Mouse (Mus musculus): ENCODE data around the gene Wasl. TPM values are rescaled to one million over a fixed set of nuclear protein-coding genes. Genes with fewer than 3 reads are reported as not detected.

Wasl gene
- polyA plus RNA-seq (2015; fragmentation: Nextera tagmentation; extraction: Ambion mirVana): 61.3 and 63.2 TPM in 2 replicates

DNA sequence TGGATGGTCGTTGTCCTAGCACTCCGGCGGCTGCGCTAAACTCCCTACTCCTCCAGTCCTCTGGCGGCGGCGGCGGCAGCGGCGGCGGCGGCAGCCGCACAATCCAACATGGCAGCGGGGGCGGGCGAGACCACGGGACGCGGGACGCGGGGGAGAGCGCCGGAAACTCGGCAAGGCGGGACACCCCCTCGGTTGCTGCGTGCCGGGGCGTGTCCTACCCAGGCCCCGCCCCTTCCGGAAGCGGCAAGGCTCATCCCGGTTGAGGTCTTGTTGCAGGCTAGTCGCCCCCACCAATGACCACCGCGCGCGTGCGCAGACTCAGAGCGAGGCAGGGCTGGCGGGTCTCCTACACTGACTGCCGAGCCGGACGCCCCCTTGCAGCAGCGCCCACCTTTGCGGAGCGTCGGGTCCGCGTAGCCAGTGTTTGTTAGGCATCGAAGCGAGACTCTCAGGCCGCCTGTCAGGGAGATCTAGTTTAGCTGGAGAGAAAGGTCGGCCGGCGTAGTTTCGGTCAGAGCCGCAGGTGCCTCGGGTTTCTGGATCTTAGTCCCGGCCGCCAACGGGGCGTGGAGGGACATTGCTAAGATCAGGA, at the start of gene Wasl:
Wasl (minus strand) TSS at position 143 of the 592 bp plus-strand sequence.
- Histone ChIP-seq H3K4me2 (ENCODE audit: low read length) (peak within 1 kb of the TSS; percentile 82), H3K36me3 (ENCODE audit: control insufficient read depth, insufficient read depth, low read length) (no peaks in the 10 kb centered on the region), H3K4me1 (ENCODE audit: control insufficient read depth, insufficient read depth, low read length) (peaks cover 17% of the 10 kb centered on the region), H3K9ac (ENCODE audit: low read depth, low read length) (peak within 1 kb of the TSS; percentile 98), H3K27ac (ENCODE audit: low read length) (peak within 1 kb of the TSS; percentile 97), H3K9me3 (replicated peaks; ENCODE audit: control insufficient read depth, low read length, poor library complexity, severe bottlenecking) (no peaks in the 10 kb centered on the region), H3K27me3 (ENCODE audit: control insufficient read depth, insufficient read depth, low read depth, low read length) (no peaks in the 10 kb centered on the region), H3K4me3 (ENCODE audit: low read depth, low read length) (peak within 1 kb of the TSS; percentile 80)
- WGBS: under 1% methylated on average over 59 of the region's 63 CpGs
- peak; percentile 99 for ATAC-seq

DNA sequence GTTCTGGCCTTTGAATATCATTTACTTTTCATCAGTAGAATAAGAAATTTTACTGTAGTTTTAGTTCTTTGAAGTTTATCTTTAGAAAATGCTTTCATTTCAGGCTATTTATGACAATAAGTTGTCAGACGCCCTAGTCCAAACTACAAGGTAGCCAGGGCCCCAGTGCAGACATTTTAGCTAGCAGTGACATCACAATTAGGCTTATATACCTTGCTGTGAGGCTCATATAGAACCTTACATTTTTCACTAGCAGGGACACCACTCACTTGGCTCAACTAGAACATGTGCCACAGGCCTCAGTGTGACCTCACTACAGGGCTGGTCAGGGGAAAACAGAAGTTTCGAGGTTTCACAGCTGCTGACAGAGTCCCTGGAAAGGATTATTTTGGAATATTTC, 42.7 kb upstream of the Wasl start:
- 78% methylated on average over 2 of the region's 2 CpGs for WGBS
- Histone ChIP-seq H3K4me3 (ENCODE audit: low read depth, low read length) (no peak overlapping the region), H3K36me3 (ENCODE audit: control insufficient read depth, insufficient read depth, low read length) (no peaks in the 10 kb centered on the region), H3K9ac (ENCODE audit: low read depth, low read length) (no peak overlapping the region), H3K9me3 (replicated peaks; ENCODE audit: control insufficient read depth, low read length, poor library complexity, severe bottlenecking) (no peaks in the 10 kb centered on the region), H3K27me3 (ENCODE audit: control insufficient read depth, insufficient read depth, low read depth, low read length) (no peaks in the 10 kb centered on the region), H3K4me2 (ENCODE audit: low read length) (no peak overlapping the region), H3K27ac (ENCODE audit: low read length) (no peak overlapping the region), H3K4me1 (ENCODE audit: control insufficient read depth, insufficient read depth, low read length) (no peaks in the 10 kb centered on the region)
- ATAC-seq: no peak

DNA sequence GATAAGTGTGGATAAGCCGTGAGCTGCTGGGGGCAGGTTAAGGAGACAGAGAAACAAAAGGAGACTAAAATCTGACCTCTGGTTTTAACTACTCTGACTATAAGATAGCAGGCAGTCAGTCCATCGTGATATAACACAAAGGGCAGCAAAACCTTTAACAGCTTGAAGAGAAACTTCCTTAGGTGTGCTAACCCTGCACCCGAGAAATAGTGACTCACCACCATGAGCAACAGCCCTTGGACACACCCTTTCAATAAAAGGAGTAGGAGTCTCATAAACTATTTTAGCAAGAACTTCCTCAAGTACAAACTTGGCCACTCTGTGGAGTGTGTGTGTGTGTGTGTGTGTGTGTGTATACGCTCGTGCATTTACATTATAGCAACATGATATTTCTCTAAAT, 42.3 kb upstream of the Wasl start:
- no peak for ATAC-seq
- H3K36me3 ChIP-seq (ENCODE audit: control insufficient read depth, insufficient read depth, low read length): no peaks in the 10 kb centered on the region
- 84% methylated on average over 5 of the region's 5 CpGs for WGBS
- H3K9ac ChIP-seq (ENCODE audit: low read depth, low read length): no peak overlapping the region
- no peaks in the 10 kb centered on the region for H3K4me1 ChIP-seq (ENCODE audit: control insufficient read depth, insufficient read depth, low read length)
- H3K9me3 ChIP-seq (replicated peaks; ENCODE audit: control insufficient read depth, low read length, poor library complexity, severe bottlenecking): no peaks in the 10 kb centered on the region
- H3K27me3 ChIP-seq (ENCODE audit: control insufficient read depth, insufficient read depth, low read depth, low read length): no peaks in the 10 kb centered on the region
- no peak overlapping the region for H3K27ac ChIP-seq (ENCODE audit: low read length)
- H3K4me3 ChIP-seq (ENCODE audit: low read depth, low read length): no peak overlapping the region
- no peak overlapping the region for H3K4me2 ChIP-seq (ENCODE audit: low read length)

DNA sequence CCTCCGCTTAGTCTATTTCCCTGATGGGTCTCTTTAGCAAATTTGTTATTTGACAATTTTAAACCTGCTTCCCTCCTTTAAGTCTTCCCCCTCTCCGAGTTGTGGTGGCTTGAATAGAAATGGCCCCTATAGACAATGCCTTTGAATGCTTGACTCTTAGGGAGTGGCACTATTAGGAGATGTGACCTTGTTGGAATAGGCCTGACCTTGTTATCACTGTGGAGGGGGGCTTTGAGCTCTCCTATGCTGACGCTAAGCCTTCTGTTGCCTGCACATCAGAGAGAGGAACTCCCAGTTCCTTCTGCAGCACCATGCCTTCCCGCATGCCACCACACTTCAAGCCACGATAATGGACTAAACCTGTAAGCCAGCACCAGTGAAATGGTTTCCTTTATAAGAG, 32.4 kb upstream of the Wasl start:
- WGBS: 90% methylated on average over 5 of the region's 5 CpGs
- no peak overlapping the region for H3K27ac ChIP-seq (ENCODE audit: low read length)
- H3K27me3 ChIP-seq (ENCODE audit: control insufficient read depth, insufficient read depth, low read depth, low read length): no peaks in the 10 kb centered on the region
- H3K4me2 ChIP-seq (ENCODE audit: low read length): no peak overlapping the region
- no peak overlapping the region for H3K4me3 ChIP-seq (ENCODE audit: low read depth, low read length)
- no peaks in the 10 kb centered on the region for H3K36me3 ChIP-seq (ENCODE audit: control insufficient read depth, insufficient read depth, low read length)
- H3K9ac ChIP-seq (ENCODE audit: low read depth, low read length): no peak overlapping the region
- no peaks in the 10 kb centered on the region for H3K4me1 ChIP-seq (ENCODE audit: control insufficient read depth, insufficient read depth, low read length)
- no peaks in the 10 kb centered on the region for H3K9me3 ChIP-seq (replicated peaks; ENCODE audit: control insufficient read depth, low read length, poor library complexity, severe bottlenecking)
- ATAC-seq: no peak

DNA sequence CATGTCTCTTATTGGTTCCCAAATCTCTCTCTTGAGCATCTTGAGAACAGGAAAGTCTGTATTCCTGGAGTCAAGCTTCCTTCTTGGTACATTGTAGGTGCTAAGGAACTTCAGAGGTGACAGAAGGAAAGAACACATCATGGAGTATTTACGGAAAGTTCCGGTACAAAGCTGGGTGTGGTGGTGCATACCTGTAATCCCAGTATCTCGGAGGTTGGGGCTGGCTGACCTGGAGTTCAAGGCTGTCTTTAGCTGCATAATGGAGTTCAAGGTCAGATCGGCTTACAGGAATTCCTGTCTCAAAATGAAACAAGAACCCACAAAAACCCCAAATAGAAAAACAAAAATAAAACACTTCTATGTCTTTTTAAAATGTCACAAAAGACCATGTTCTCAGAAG, 31.3 kb upstream of the Wasl start:
- no peaks in the 10 kb centered on the region for H3K27me3 ChIP-seq (ENCODE audit: control insufficient read depth, insufficient read depth, low read depth, low read length)
- 93% methylated on average over 4 of the region's 4 CpGs for WGBS
- H3K36me3 ChIP-seq (ENCODE audit: control insufficient read depth, insufficient read depth, low read length): no peaks in the 10 kb centered on the region
- no peak for ATAC-seq
- H3K9ac ChIP-seq (ENCODE audit: low read depth, low read length): no peak overlapping the region
- no peaks in the 10 kb centered on the region for H3K9me3 ChIP-seq (replicated peaks; ENCODE audit: control insufficient read depth, low read length, poor library complexity, severe bottlenecking)
- H3K4me1 ChIP-seq (ENCODE audit: control insufficient read depth, insufficient read depth, low read length): no peaks in the 10 kb centered on the region
- no peak overlapping the region for H3K4me3 ChIP-seq (ENCODE audit: low read depth, low read length)
- no peak overlapping the region for H3K27ac ChIP-seq (ENCODE audit: low read length)
- no peak overlapping the region for H3K4me2 ChIP-seq (ENCODE audit: low read length)

DNA sequence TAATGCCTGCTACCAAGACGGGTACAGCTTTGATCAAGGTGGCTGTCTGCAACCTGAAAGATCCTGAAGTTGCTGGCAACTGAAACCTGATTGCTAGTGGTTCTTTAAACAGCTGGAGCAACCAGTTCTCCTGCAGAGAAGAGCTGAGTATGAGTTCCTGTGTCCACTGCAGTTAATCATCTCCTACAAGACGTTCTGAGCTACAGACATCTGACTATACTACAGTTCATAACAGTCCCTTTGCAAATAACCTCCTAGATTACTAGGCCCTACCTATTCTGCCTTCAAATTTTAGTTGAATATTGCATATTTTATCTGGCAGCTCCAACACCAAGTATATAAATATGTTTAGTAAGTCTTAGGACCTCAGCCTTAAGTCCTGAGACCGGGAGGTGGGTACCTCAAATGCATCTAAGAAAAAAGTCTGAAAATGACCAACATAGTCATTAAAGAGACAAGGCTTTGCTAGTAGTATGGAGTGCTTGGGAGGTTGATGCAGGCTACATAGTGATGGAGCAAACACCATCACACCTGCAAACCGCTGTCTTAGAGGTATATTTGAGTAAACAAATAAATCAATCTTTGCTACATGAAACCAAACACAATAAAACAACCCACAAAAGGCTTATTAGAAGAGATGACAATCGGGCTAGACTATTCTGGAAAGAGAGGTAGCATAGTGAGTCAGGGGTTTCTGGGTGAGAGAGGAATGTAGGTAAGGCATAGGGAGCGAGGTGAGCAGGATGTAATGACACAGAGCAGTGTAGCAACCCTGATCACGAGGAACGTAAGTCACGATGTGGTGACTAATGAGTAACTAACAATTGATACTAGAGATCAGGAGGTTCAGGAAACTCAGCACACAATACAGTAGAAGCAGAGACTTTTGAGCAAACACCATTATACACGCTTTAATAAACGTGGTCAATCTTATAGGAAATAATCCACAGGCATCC, 29.9 kb upstream of the Wasl start:
- Histone ChIP-seq H3K27me3 (ENCODE audit: control insufficient read depth, insufficient read depth, low read depth, low read length) (no peaks in the 10 kb centered on the region), H3K4me2 (ENCODE audit: low read length) (no peak overlapping the region), H3K36me3 (ENCODE audit: control insufficient read depth, insufficient read depth, low read length) (no peaks in the 10 kb centered on the region), H3K27ac (ENCODE audit: low read length) (no peak overlapping the region), H3K4me1 (ENCODE audit: control insufficient read depth, insufficient read depth, low read length) (no peaks in the 10 kb centered on the region), H3K4me3 (ENCODE audit: low read depth, low read length) (no peak overlapping the region), H3K9ac (ENCODE audit: low read depth, low read length) (no peak overlapping the region), H3K9me3 (replicated peaks; ENCODE audit: control insufficient read depth, low read length, poor library complexity, severe bottlenecking) (no peaks in the 10 kb centered on the region)
- WGBS: 89% methylated on average over 11 of the region's 11 CpGs
- no peak for ATAC-seq

DNA sequence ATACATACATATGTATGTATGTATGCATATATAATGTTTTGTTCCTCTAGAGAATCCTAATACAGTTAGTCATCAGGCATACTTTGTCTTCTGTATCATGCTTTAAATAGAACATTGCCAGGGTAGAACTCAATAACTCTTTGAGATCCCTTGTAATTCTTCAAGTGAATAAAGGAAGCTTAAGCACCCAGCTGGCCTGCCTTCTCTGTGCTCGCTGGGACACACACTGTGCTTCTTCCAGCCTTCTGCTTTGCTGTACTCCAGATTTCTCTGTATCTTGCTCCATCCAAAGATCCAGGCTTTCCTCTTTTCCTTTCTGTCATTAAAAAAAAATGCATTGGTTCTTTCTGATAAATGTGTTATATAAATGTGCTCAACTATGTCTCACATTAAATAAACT, 23.1 kb upstream of the Wasl start:
- no peaks in the 10 kb centered on the region for H3K9me3 ChIP-seq (replicated peaks; ENCODE audit: control insufficient read depth, low read length, poor library complexity, severe bottlenecking)
- 13% methylated on average over 1 of the region's 1 CpGs for WGBS
- H3K36me3 ChIP-seq (ENCODE audit: control insufficient read depth, insufficient read depth, low read length): no peaks in the 10 kb centered on the region
- ATAC-seq: no peak
- no peak overlapping the region for H3K4me3 ChIP-seq (ENCODE audit: low read depth, low read length)
- H3K27me3 ChIP-seq (ENCODE audit: control insufficient read depth, insufficient read depth, low read depth, low read length): no peaks in the 10 kb centered on the region
- H3K4me2 ChIP-seq (ENCODE audit: low read length): no peak overlapping the region
- no peak overlapping the region for H3K27ac ChIP-seq (ENCODE audit: low read length)
- H3K9ac ChIP-seq (ENCODE audit: low read depth, low read length): no peak overlapping the region
- no peaks in the 10 kb centered on the region for H3K4me1 ChIP-seq (ENCODE audit: control insufficient read depth, insufficient read depth, low read length)

DNA sequence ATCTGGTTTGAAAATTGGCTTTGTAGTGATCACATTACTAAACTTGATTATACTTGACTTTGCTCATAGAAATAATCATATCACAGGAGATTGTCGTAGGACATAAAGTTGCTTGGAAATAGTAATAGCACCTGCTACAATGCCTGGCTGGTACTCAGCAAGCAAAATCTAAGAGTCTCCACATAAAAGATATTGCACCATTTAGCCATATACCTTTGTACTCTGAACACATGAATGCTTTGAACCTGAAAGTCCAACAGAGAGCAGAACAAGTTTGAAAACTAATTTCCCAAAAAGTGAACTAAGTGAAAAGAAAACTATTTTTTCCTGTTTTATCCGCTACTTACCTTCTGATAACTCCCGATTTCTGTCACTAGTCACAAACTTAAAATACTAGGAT, 18.3 kb upstream of the Wasl start:
- no peak overlapping the region for H3K4me2 ChIP-seq (ENCODE audit: low read length)
- H3K36me3 ChIP-seq (ENCODE audit: control insufficient read depth, insufficient read depth, low read length): no peaks in the 10 kb centered on the region
- no peak overlapping the region for H3K9ac ChIP-seq (ENCODE audit: low read depth, low read length)
- no peaks in the 10 kb centered on the region for H3K27me3 ChIP-seq (ENCODE audit: control insufficient read depth, insufficient read depth, low read depth, low read length)
- no peak for ATAC-seq
- WGBS: 94% methylated on average over 3 of the region's 3 CpGs
- H3K9me3 ChIP-seq (replicated peaks; ENCODE audit: control insufficient read depth, low read length, poor library complexity, severe bottlenecking): no peaks in the 10 kb centered on the region
- H3K4me3 ChIP-seq (ENCODE audit: low read depth, low read length): no peak overlapping the region
- no peaks in the 10 kb centered on the region for H3K4me1 ChIP-seq (ENCODE audit: control insufficient read depth, insufficient read depth, low read length)
- no peak overlapping the region for H3K27ac ChIP-seq (ENCODE audit: low read length)

DNA sequence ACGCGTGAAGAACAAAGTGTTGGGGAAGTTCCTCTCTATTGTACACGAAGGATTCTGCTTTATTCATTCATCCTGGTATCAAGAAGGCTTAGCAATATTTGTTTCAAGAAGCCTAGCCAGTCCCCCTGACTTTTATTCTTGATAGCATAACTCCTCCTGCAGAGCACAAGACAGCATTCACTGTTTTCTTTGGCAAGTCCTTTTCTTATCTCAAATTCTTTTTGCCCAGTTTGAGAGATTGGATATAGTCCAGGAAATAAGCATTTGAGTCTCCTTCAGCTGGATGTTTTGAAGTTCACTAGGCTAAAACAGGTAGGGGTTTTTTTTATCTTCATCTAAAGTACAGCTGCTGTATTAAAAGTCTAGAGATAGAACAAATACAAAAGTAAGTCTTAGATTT, 3.0 kb upstream of the Wasl start:
- Histone ChIP-seq H3K27ac (ENCODE audit: low read length) (no peak overlapping the region), H3K36me3 (ENCODE audit: control insufficient read depth, insufficient read depth, low read length) (no peaks in the 10 kb centered on the region), H3K9me3 (replicated peaks; ENCODE audit: control insufficient read depth, low read length, poor library complexity, severe bottlenecking) (no peaks in the 10 kb centered on the region), H3K27me3 (ENCODE audit: control insufficient read depth, insufficient read depth, low read depth, low read length) (no peaks in the 10 kb centered on the region), H3K4me1 (ENCODE audit: control insufficient read depth, insufficient read depth, low read length) (peaks cover 3% of the 10 kb centered on the region; the same call in 1 of the 2 replicates), H3K4me3 (ENCODE audit: low read depth, low read length) (no peak overlapping the region), H3K9ac (ENCODE audit: low read depth, low read length) (no peak overlapping the region), H3K4me2 (ENCODE audit: low read length) (no peak overlapping the region)
- whole genome bisulfite sequencing: 71% methylated on average over 3 of the region's 3 CpGs
- no peak for ATAC-seq
